Mouse (Mus musculus): ENCODE measurements around the gene Borcs5. TPM values are rescaled to one million over a fixed set of nuclear protein-coding genes. Genes with fewer than 3 reads are reported as not detected.

Borcs5 gene
- total RNA-seq, 2 experiments from 2014 or later, result 15.1 to 17.1 TPM

GRCm38 (mm10) chr6:134632756-134633155, 6.6 kb upstream of the Borcs5 start:
- intact Hi-C loops (cut with DNase I), result no loop called here
- H3K27ac ChIP-seq, result peak overlapping the region; percentile 82
- DNase-seq, result no peak
- no peak for TF ChIP-seq CTCF (IDR thresholded peaks at IDR 0.05)
- peak overlapping the region; percentile 79 for H3K4me3 ChIP-seq

- no peak for DNase-seq
Measured at GRCm38 (mm10) chr6:134633553-134633952, 5.8 kb upstream of the Borcs5 start.

GRCm38 (mm10) chr6:134636476-134636875, 2.8 kb upstream of the Borcs5 start:
- intact Hi-C loops (cut with DNase I), result no loop called here
- H3K4me3 ChIP-seq, result no peak overlapping the region
- DNase-seq, result no peak

More at GRCm38 (mm10) chr6:134633553-134633952, 5.8 kb upstream of the Borcs5 start:
- Histone ChIP-seq H3K4me3 (no peak overlapping the region), H3K27ac (no peak overlapping the region)
- intact Hi-C loops (cut with DNase I), result no loop called here
- TF ChIP-seq CTCF (IDR thresholded peaks at IDR 0.05), result no peak

GRCm38 (mm10) chr6:134639900-134640299, 590 bp downstream of the Borcs5 start:
- TF ChIP-seq CTCF (IDR thresholded peaks at IDR 0.05), result no peak
- intact Hi-C loops (cut with DNase I), result loop anchor here (10.0 kb wide), 1 partner anchor 285 kb away; the partner anchor contains the start of gene Cdkn1b
- Histone ChIP-seq H3K27ac (no peak overlapping the region), H3K4me3 (no peak overlapping the region)
- no peak for DNase-seq

More at GRCm38 (mm10) chr6:134636476-134636875, 2.8 kb upstream of the Borcs5 start:
- TF ChIP-seq CTCF (IDR thresholded peaks at IDR 0.05), result no peak
- no peak overlapping the region for H3K27ac ChIP-seq

- H3K27ac ChIP-seq, result peak overlapping the region; percentile 94
- DNase-seq, result peak; percentile 97
- TF ChIP-seq CTCF (IDR thresholded peaks at IDR 0.05), result peak; percentile 76
- intact Hi-C loops (cut with DNase I), result loop anchor here (10.0 kb wide), 1 partner anchor 284 kb away; the partner anchor contains the start of gene Cdkn1b
- H3K4me3 ChIP-seq, result peak overlapping the region; percentile 91
Measured at GRCm38 (mm10) chr6:134640485-134641475, 1.5 kb downstream of the Borcs5 start.

- Histone ChIP-seq H3K4me3 (peak overlapping the region; percentile 91), H3K27ac (peak overlapping the region; percentile 94)
- no peak for TF ChIP-seq CTCF (IDR thresholded peaks at IDR 0.05)
- intact Hi-C loops (cut with DNase I), result loop anchor here (10.0 kb wide), 1 partner anchor 283 kb away; the partner anchor contains the start of gene Cdkn1b
- no peak for DNase-seq
Measured at GRCm38 (mm10) chr6:134641738-134642446, 2.6 kb downstream of the Borcs5 start.

- intact Hi-C loops (cut with DNase I), result loop anchor here (10.0 kb wide), 1 partner anchor 282 kb away; the partner anchor contains the start of gene Cdkn1b
- no peak; the same call in 1 of the 2 replicates for TF ChIP-seq CTCF (IDR thresholded peaks at IDR 0.05)
- Histone ChIP-seq H3K4me3 (no peak overlapping the region), H3K27ac (no peak overlapping the region)
- no peak for DNase-seq
Measured at GRCm38 (mm10) chr6:134643296-134643695, 4.0 kb downstream of the Borcs5 start.

GRCm38 (mm10) chr6:134646835-134647234, 7.5 kb downstream of the Borcs5 start:
- no peak overlapping the region for H3K27ac ChIP-seq
- H3K4me3 ChIP-seq, result no peak overlapping the region
- intact Hi-C loops (cut with DNase I), result loop anchor here (10.0 kb wide), 1 partner anchor 278 kb away; the partner anchor contains the start of gene Cdkn1b
- no peak for TF ChIP-seq CTCF (IDR thresholded peaks at IDR 0.05)
- DNase-seq, result no peak

GRCm38 (mm10) chr6:134647621-134648020, 8.3 kb downstream of the Borcs5 start:
- no peak for TF ChIP-seq CTCF (IDR thresholded peaks at IDR 0.05)
- Histone ChIP-seq H3K4me3 (no peak overlapping the region), H3K27ac (peak overlapping the region; percentile 51)
- intact Hi-C loops (cut with DNase I), result loop anchor here (10.0 kb wide), 1 partner anchor 277 kb away; the partner anchor contains the start of gene Cdkn1b
- no peak for DNase-seq

- no peak for TF ChIP-seq CTCF (IDR thresholded peaks at IDR 0.05)
- intact Hi-C loops (cut with DNase I), result loop anchor here (10.0 kb wide), 1 partner anchor 276 kb away; the partner anchor contains the start of gene Cdkn1b
- H3K27ac ChIP-seq, result peak overlapping the region; percentile 43
- DNase-seq, result no peak
- no peak overlapping the region for H3K4me3 ChIP-seq
Measured at GRCm38 (mm10) chr6:134648356-134648755, 9.0 kb downstream of the Borcs5 start.

- intact Hi-C loops (cut with DNase I), result no loop called here
- Histone ChIP-seq H3K27ac (no peak overlapping the region; the same call in 1 of the 2 replicates), H3K4me3 (no peak overlapping the region)
- no peak for TF ChIP-seq CTCF (IDR thresholded peaks at IDR 0.05)
- no peak for DNase-seq
Measured at GRCm38 (mm10) chr6:134656527-134656926, 17.2 kb downstream of the Borcs5 start.

All from gastrocnemius, adult 2 months (tissue).